Mouse (Mus musculus) yolk sac, embryonic 10.5 days (tissue): ENCODE data around the gene Uggt2.

Source experiments
- DNase-seq: peaks from one replicate; pipeline ENCODE4 v3.0.0-alpha.2; 2017; ENCODE audit warnings: low spot score

The Uggt2 gene

GRCm38 (mm10) chr14:118980890-118981289, 118.3 kb downstream of the Uggt2 start:
- no peak for DNase-seq

DNA sequence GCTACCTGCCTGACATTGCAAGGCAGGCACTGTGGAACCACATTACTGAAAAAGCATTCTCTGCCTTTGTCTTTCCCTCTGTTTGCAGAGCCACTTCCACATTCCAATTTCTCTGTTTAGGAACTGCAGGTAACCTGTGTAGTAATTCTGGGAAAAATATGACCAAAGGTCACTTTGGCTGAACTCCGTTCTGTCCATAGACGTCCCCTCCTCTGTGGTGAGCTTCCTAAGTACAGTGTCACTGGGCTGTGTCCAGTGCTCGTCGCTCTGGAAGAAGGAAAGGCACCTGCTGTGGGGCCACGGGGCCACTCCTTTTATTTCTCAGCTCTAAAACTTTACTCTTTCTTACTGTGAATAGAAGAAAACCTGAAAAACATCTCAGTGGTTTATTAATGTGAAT, 118.9 kb downstream of the Uggt2 start:
- DNase-seq, result peak; percentile 54

DNA sequence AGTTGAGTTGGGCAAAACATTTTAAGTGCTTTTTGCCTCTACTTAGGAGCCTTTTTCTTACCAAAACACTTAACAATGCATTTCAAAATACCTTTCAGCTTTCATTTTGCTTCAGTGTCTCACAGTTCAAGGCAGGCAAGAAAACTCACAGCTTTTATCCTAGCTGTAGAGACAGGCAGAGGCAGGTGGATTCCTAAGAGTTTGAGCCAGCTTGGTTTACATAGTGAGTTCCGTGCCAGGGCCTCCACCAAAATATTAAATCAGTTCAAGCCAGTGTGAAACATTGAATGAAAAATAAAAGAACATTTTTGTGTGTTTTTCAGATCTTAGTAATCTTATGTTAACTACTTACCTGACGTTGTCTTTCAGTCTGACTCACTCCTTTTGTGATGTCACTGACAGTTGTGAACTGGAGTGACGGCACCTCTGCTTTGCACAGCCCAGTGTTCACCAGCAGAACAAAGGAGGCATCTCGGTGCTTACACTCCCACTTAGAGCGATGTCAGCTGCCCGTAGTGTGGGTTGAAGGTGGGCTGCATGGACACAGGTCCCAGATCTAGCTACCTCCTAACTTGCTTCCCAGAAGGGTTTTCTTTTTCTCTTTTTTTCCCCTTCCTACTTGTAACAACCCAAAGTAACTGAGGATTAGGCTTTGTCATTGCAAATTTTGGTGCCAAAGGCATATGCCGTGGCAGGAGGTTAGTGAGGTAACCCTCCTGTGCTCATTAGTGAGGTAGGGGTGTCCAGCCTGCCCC, 119.5 kb downstream of the Uggt2 start:
- DNase-seq, result no peak

GRCm38 (mm10) chr14:118977136-118977816, 122.0 kb downstream of the Uggt2 start:
- DNase-seq, result no peak

DNA sequence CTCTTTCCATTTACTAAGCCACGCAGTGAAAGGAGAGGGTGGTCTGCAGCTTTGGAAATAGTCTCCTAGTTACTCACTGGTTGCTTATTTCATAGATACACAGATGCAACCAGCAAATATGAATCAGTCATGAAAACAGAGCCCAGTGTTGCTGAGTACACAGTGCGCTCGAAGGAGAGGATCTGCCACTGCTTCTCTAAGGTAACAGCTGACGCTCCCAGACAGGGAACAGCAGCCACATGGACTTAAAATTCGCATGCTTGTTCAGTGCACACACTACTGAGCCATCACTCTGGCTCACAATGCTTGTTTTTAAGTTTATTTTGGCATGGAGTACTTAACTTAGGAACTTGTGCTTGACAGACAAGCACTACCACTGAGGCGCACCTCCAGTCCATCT, 127.0 kb downstream of the Uggt2 start:
- no peak for DNase-seq

GRCm38 (mm10) chr14:118967646-118968045, 131.6 kb downstream of the Uggt2 start:
- no peak for DNase-seq

DNA sequence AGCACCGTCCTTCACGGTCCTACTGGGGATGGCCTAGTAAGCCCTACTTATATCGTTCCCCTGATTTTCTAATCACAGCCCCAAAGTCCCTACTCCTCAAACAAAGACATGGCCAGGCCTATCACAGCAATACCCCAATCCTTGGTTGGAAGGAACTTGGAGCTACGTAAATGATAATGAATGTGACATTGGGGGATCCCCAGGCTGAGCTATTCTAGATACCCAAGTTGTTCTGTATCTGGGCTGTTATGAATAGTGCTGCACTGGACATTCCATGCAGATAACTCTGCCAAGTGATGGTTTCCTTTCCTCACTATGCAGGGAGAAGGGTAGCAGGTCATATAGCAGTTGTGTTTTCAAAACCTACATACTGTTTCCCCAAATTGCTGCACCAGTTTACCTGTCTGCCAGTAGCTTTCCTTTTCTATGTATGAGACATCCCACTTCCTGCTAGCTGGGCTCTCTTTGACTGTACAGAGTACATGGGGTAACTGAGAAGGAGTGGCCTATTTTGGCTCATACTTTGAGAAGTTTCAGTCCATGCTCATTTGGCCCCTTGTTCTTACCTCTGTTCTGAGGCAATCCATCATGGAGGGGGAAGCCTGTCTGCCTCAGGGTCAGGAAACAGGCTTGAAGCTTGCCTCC, 133.8 kb downstream of the Uggt2 start:
- DNase-seq, result no peak

- DNase-seq, result no peak
Observed at GRCm38 (mm10) chr14:118958010-118958409, 141.2 kb downstream of the Uggt2 start.

DNA sequence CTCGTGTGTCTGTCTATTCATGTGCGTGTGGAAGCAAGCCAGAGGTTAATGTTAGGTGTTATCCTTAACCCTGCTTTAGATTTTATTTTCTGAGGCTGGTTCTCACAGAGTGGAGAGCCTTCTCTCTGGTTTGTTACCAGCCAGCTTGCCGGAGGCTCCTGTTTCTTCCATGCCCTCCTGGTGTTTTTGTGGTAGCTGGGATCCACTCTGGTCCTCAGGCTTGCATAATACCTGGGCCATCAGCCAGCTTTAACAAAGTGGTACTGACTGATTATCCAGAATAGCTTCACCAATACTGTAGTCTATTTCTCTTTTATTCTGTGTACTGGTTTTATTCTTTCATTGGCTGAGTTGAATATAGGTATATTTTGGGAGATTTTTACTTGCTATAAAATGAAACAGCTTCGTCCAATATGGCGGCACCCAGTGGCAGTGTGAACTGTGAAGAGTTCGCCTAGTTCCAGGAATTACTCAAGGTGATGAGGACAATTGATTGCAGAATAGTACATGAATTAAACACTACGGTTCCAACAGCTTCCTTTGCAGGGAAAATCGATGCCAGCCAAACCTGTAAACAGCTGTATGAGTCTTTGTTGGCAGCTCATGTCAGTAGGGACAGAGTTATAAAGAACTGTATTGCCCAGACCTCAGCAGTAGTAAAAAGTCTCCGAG, 147.2 kb downstream of the Uggt2 start:
- no peak for DNase-seq

GRCm38 (mm10) chr14:118948841-118949240, 150.4 kb downstream of the Uggt2 start:
- no peak for DNase-seq

DNA sequence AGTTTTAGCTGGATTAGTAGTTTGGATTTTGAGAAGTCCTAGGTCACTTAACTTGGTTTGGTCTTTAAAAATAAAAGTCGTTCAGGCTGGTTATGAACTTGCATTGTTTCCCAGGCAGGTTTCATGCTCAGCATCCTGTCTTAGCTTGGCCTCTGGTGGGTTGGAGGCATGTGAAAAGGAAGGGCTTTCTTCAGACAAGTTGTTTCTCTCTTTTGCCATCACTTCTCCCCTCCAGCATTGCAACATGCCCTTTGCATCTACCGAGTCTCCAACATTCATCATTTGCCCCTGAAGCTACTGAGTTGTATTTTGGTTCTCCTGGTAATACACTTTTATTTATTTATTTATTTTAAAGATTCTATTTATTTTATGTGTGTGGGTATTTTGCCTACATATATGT, 154.5 kb downstream of the Uggt2 start:
- DNase-seq, result no peak

GRCm38 (mm10) chr14:118942076-118942475, 157.2 kb downstream of the Uggt2 start:
- no peak for DNase-seq

DNA sequence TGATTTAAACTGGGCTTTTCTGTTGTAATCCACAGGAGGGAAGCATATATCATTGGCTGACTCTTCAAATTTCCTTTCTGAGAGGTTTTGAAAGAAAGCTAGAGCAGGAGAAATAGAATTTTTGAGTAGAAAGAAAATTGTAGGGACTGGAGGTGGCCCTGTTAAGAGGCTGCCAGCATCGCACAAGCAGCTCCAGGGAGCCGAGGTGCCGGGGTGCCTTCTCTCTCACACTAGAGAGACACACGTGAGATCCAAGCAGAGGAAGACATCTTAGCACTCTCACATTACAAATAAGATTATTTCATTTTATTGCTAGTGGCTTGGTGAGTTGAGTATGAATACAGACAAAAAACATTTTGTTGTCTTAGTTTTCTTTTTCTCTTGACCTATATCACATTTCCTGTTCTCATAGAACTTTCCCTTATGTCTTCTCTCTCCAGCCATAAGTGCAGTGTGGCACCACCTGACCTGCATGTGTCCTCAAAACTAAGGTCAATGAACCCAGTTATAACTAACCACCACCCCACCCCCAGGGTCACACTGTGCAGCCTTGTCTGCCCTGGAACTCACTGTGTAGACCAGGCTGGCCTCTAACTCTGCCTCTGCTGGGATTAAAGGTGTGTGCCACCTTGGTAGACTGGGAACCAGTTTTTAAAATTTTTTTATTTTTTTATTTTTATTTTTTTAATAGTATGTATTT, 158.3 kb downstream of the Uggt2 start:
- DNase-seq, result no peak

DNA sequence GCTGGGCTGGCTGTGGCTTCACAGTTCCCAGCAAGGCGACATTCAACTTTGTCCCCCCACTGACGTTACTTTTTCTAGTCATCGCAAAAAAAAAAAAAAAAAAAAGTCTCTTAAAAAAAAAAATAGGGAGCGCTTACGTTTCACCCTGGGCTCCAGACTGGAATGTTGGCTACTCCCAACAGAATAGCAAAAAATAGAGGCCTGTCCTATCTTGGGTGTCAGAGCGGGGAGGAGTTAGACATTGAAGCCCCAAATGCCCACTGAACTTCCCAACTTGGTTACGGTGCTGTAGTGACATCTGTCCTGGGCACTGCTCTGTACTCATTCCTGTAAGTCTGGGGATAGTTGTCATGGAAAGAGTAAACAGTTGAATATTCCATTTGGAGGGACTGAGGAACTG, 160.7 kb downstream of the Uggt2 start:
- DNase-seq, result no peak

GRCm38 (mm10) chr14:118937533-118938492, 161.4 kb downstream of the Uggt2 start, which contains the start of gene Dnajc3:
Gene Dnajc3 (plus strand): TSS chr14:118937976.
- DNase-seq, result peak; percentile 99

- peak; percentile 7 for DNase-seq
Observed at GRCm38 (mm10) chr14:118936952-118937351, 162.3 kb downstream of the Uggt2 start.

DNA sequence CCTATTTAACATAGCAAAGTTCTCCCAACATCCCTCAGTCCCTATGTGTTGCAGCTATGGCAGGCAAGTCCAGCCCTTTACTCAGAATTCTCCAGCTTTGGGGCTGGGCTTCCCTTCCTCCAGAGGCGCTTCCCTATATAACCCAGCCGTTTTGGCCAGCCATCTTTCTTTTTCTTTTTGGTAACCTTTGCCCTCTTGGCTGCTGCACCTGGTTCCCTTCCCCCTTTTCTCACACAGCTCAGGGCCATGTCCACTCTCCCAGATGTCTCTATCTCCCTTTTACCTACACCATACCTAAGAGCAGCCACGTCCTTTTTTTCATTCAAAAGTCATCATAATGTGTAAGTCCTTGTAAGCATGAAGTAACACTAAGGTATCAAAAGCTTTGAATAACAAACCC, 163.0 kb downstream of the Uggt2 start:
- DNase-seq, result peak; percentile 58
